14 mouse cellular contexts compared by ENCODE assay signal in the genomic region with DNA sequence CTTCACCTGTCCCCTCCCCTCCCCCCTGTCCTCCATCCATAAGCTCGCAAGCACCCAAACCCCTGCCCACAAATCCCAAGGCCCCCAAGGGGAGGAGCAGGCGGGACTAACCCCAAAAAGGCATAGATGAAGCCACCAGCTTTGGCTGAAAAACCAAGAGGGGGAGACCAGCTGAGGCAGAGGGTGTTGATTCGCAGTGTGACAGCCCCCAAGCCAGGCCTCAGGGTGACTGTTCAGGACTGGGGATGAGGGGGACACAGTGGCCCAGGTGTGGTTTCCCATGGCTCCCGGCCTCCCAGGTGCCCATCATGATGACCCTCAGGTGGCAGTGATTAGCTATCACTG. TPM values are rescaled to one million over a fixed set of nuclear protein-coding genes. Genes with fewer than 3 reads are reported as not detected.
DNase-seq lines count a peak whose midpoint lies in the region; ATAC-seq and TF ChIP-seq lines count a peak whose summit lies in the region.
"Had no signal": no experiment of that assay in that cellular context is flagged by ENCODE, and none has a peak within 500 bp of the region (broad histone marks: within the 10 kb centered on the region; RNA-seq: fewer than 3 reads in every experiment).

No protein-coding gene starts in this region.

- H3K9ac ChIP-seq in forebrain, embryonic 15.5 days (replicated peaks) = no peak overlapping the region
- H3K9ac ChIP-seq in forebrain, embryonic 16.5 days (replicated peaks; ENCODE audit: low read depth, low read length) = no peak overlapping the region
- H3K9ac ChIP-seq in kidney, postnatal 0 days (ENCODE audit: low read depth, low read length) = 0 out of 2 replicates have a peak overlapping the region, but pooled peaks have one; percentile 9
- H3K9ac ChIP-seq in stomach, embryonic 16.5 days (ENCODE audit: low read length) = peak overlapping the region; percentile 33
- H3K9ac ChIP-seq: liver, embryonic 12.5 days had no signal

- 87% methylated on average over 4 of the region's 4 CpGs for WGBS in forebrain, embryonic 15.5 days
- WGBS in forebrain, embryonic 16.5 days = 84% methylated on average over 4 of the region's 4 CpGs
- WGBS in kidney, postnatal 0 days = 79% methylated on average over 4 of the region's 4 CpGs
- WGBS in spleen, adult 2 months = 22% methylated on average over 4 of the region's 4 CpGs
- 73% methylated on average over 4 of the region's 4 CpGs for WGBS in stomach, embryonic 16.5 days

- no peak for TF ChIP-seq CTCF in kidney, postnatal 0 days (IDR thresholded peaks at IDR 0.05; ENCODE audit: low read depth)
- TF ChIP-seq CTCF in spleen, adult 2 months (IDR thresholded peaks at IDR 0.05; ENCODE audit: extremely low read depth, insufficient read depth, insufficient read length, insufficient replicate concordance) = no peak

- TF ChIP-seq POLR2A in spleen, adult 2 months (IDR thresholded peaks at IDR 0.05; ENCODE audit: low read depth, low read length) = no peak

- H3K36me3 ChIP-seq in forebrain, embryonic 15.5 days = peaks cover 89% of the 10 kb centered on the region
- H3K36me3 ChIP-seq in forebrain, embryonic 16.5 days (ENCODE audit: control insufficient read depth, insufficient read depth) = peaks cover 32% of the 10 kb centered on the region
- H3K36me3 ChIP-seq in kidney, postnatal 0 days (ENCODE audit: insufficient read depth, low read length) = peaks cover 72% of the 10 kb centered on the region
- peaks cover 20% of the 10 kb centered on the region for H3K36me3 ChIP-seq in spleen, adult 2 months (ENCODE audit: control insufficient read depth, insufficient read depth, low read length)
- H3K36me3 ChIP-seq in stomach, embryonic 16.5 days (ENCODE audit: control insufficient read depth, insufficient read depth, low read length) = peaks cover 42% of the 10 kb centered on the region

- H3K27me3 ChIP-seq in forebrain, embryonic 15.5 days = no peaks in the 10 kb centered on the region
- no peaks in the 10 kb centered on the region for H3K27me3 ChIP-seq in forebrain, embryonic 16.5 days (replicated peaks; ENCODE audit: control insufficient read depth, insufficient read depth, low read length)
- H3K27me3 ChIP-seq in kidney, postnatal 0 days (ENCODE audit: insufficient read depth, low read length) = no peaks in the 10 kb centered on the region
- H3K27me3 ChIP-seq in spleen, adult 2 months (ENCODE audit: control insufficient read depth, insufficient read depth, low read length) = no peaks in the 10 kb centered on the region
- no peaks in the 10 kb centered on the region for H3K27me3 ChIP-seq in stomach, embryonic 16.5 days (ENCODE audit: control insufficient read depth, insufficient read depth, low read length)
- H3K27me3 ChIP-seq: liver, embryonic 12.5 days; megakaryocyte, embryonic 14.5 days had no signal

- no peak overlapping the region for H3K4me2 ChIP-seq in forebrain, embryonic 15.5 days (replicated peaks)
- no peak overlapping the region for H3K4me2 ChIP-seq in forebrain, embryonic 16.5 days (ENCODE audit: low read length)
- H3K4me2 ChIP-seq in kidney, postnatal 0 days (ENCODE audit: low read length) = no peak overlapping the region
- H3K4me2 ChIP-seq in stomach, embryonic 16.5 days (ENCODE audit: low read depth, low read length) = no peak overlapping the region
- H3K4me2 ChIP-seq: liver, embryonic 12.5 days had no signal

- DNase-seq in kidney, postnatal 0 days (ENCODE audit: low spot score) = no peak
- DNase-seq in kidney, adult 9 months = no peak
- DNase-seq in spleen, adult 2 months (ENCODE audit: low read depth in 1 of 2, low spot score in 2 of 2) = no peak
- no peak for DNase-seq in spleen, postnatal 10 days (ENCODE audit: low spot score in 2 of 2)
- DNase-seq in left cerebral cortex, adult 8-10 months (ENCODE audit: low spot score in 2 of 2) = no peak
- DNase-seq: cerebellum, adult 9-11 months; kidney, adult 18-20 months had no signal

- ATAC-seq in forebrain, embryonic 15.5 days (replicated peaks) = no peak
- ATAC-seq in forebrain, embryonic 16.5 days = no peak
- no peak for ATAC-seq in kidney, postnatal 0 days (replicated peaks; ENCODE audit: low FRiP score, low read depth)
- ATAC-seq in stomach, embryonic 16.5 days (ENCODE audit: insufficient read depth, low FRiP score) = no peak
- ATAC-seq: liver, embryonic 12.5 days had no signal

- no peak overlapping the region for H3K4me3 ChIP-seq in forebrain, embryonic 15.5 days
- no peak overlapping the region for H3K4me3 ChIP-seq in forebrain, embryonic 16.5 days (replicated peaks; ENCODE audit: low read length)
- H3K4me3 ChIP-seq in kidney, postnatal 0 days (replicated peaks; ENCODE audit: low read depth, low read length) = no peak overlapping the region
- no peak overlapping the region for H3K4me3 ChIP-seq in spleen, adult 2 months (ENCODE audit: extremely low read depth, insufficient read depth, insufficient read length)
- no peak overlapping the region for H3K4me3 ChIP-seq in stomach, embryonic 16.5 days (replicated peaks; ENCODE audit: low read length)
- H3K4me3 ChIP-seq: heart, adult 2 months; liver, embryonic 12.5 days; megakaryocyte, embryonic 14.5 days had no signal

- peaks cover 11% of the 10 kb centered on the region for H3K4me1 ChIP-seq in forebrain, embryonic 15.5 days
- peaks cover 7% of the 10 kb centered on the region for H3K4me1 ChIP-seq in forebrain, embryonic 16.5 days (replicated peaks; ENCODE audit: control insufficient read depth, insufficient read depth, low read length)
- 0 out of 2 replicates have a peak, but pooled peaks cover 10% of the 10 kb centered on the region for H3K4me1 ChIP-seq in kidney, postnatal 0 days (replicated peaks; ENCODE audit: insufficient read depth, low read length)
- peaks cover 25% of the 10 kb centered on the region; the same call in 1 of the 2 replicates for H3K4me1 ChIP-seq in spleen, adult 2 months (ENCODE audit: control insufficient read depth, insufficient read depth, insufficient read length)
- H3K4me1 ChIP-seq in stomach, embryonic 16.5 days (ENCODE audit: control insufficient read depth, insufficient read depth, low read length) = peaks cover 13% of the 10 kb centered on the region

- H3K27ac ChIP-seq in forebrain, embryonic 15.5 days (replicated peaks) = peak overlapping the region; percentile 55
- no peak overlapping the region for H3K27ac ChIP-seq in forebrain, embryonic 16.5 days (ENCODE audit: low read length)
- H3K27ac ChIP-seq in kidney, postnatal 0 days = no peak overlapping the region
- peak overlapping the region; percentile 86 for H3K27ac ChIP-seq in spleen, adult 2 months (ENCODE audit: insufficient read depth, low read length)
- 0 out of 2 replicates have a peak overlapping the region, but pooled peaks have one; percentile 54 for H3K27ac ChIP-seq in stomach, embryonic 16.5 days (ENCODE audit: low read length)
- H3K27ac ChIP-seq: heart, adult 2 months; liver, embryonic 12.5 days had no signal

- H3K9me3 ChIP-seq in forebrain, embryonic 15.5 days = no peaks in the 10 kb centered on the region
- H3K9me3 ChIP-seq in forebrain, embryonic 16.5 days (ENCODE audit: control insufficient read depth, low read length) = no peaks in the 10 kb centered on the region
- H3K9me3 ChIP-seq in kidney, postnatal 0 days (replicated peaks; ENCODE audit: low read length) = no peaks in the 10 kb centered on the region
- no peaks in the 10 kb centered on the region for H3K9me3 ChIP-seq in stomach, embryonic 16.5 days (replicated peaks; ENCODE audit: control insufficient read depth, low read length)
- H3K9me3 ChIP-seq: G1E; liver, embryonic 12.5 days; megakaryocyte, embryonic 14.5 days had no signal

RNA-seq across cellular contexts. Expression of gene Idh2, which starts 23.4 kb away (rescaled TPM):
- 299 and 300 TPM in 2 replicates for polyA plus RNA-seq in forebrain, embryonic 15.5 days (2015; fragmentation: Nextera tagmentation; extraction: Ambion mirVana)
- 286 and 298 TPM in 2 replicates for polyA plus RNA-seq in forebrain, embryonic 16.5 days (2015; fragmentation: Nextera tagmentation; extraction: Ambion mirVana)
- polyA plus RNA-seq in kidney, postnatal 0 days (2015; fragmentation: Nextera tagmentation; extraction: Ambion mirVana) = 630 and 689 TPM in 2 replicates
- polyA plus RNA-seq in spleen, adult 2 months (2012; rRNA removed) = 52.6 and 54.0 TPM in 2 replicates
- polyA plus RNA-seq in stomach, embryonic 16.5 days (2015; fragmentation: Nextera tagmentation; extraction: Ambion mirVana) = 606 and 633 TPM in 2 replicates
- 10 to 100 TPM; 61.7 to 68.1 (median 64.0) TPM for total RNA-seq in left cerebral cortex, adult 8-10 months (2022)

Comparison
In these comparisons a context has a peak if more than half of its experiments do, and no peak if none do; other contexts are left out.
1. H3K27ac ChIP-seq: peak in forebrain, embryonic 15.5 days (single experiment), spleen, adult 2 months (single experiment) and stomach, embryonic 16.5 days (single experiment); none in forebrain, embryonic 16.5 days (single experiment) and kidney, postnatal 0 days (single experiment).
2. H3K9ac ChIP-seq: peak in kidney, postnatal 0 days (single experiment) and stomach, embryonic 16.5 days (single experiment); none in forebrain, embryonic 15.5 days (single experiment) and forebrain, embryonic 16.5 days (single experiment).